Mouse (Mus musculus): ENCODE data around the gene Rbm45. TPM values are rescaled to one million over a fixed set of nuclear protein-coding genes. Genes with fewer than 3 reads are reported as not detected.

The Rbm45 gene
- total RNA-seq (2021) (10 to 100 TPM; 18.1 to 22.9 TPM), polyA plus RNA-seq (2012; rRNA removed) (6.9 and 11.4 TPM in 2 replicates)
- long read RNA-seq, transcript Rbm45-201 (10 exons, 1,898 nt) = major isoform, 11 of 14 reads
- long read RNA-seq, partial matches to known transcripts = 2 of 14 reads
- long read RNA-seq, other reads (novel, unspliced or antisense) = 1 of 14 reads

GRCm38 (mm10) chr2:76369821-76370655 lies at the start of gene Rbm45:
Gene Rbm45, plus strand, starts transcription at chr2:76369984.
- H3K9ac ChIP-seq (ENCODE audit: low read depth, low read length) = peak within 1 kb of the TSS; percentile 88
- H3K36me3 ChIP-seq (ENCODE audit: control insufficient read depth, insufficient read depth, low read length) = peaks cover 13% of the 10 kb centered on the region
- no peak for TF ChIP-seq EP300 (IDR thresholded peaks at IDR 0.05; ENCODE audit: insufficient read depth, low read depth, low read length)
- TF ChIP-seq POLR2A (IDR thresholded peaks at IDR 0.05; ENCODE audit: insufficient read depth, low read depth, low read length) = 0 out of 2 replicates have a peak, but pooled peaks have one; percentile 31
- peaks cover 6% of the 10 kb centered on the region; the same call in 1 of the 2 replicates for H3K79me2 ChIP-seq (replicated peaks; ENCODE audit: control insufficient read depth, insufficient read depth, low read length)
- no peaks in the 10 kb centered on the region for H3K27me3 ChIP-seq (ENCODE audit: control insufficient read depth, insufficient read depth, low read length)
- peak; percentile 88 to 91 for DNase-seq
- intact Hi-C loops (cut with DNase I) = loop anchor here (1.0 to 2.0 kb wide), 2 partner anchors 37 to 248 kb away; partner anchors contain the start of gene Osbpl6
- peak within 1 kb of the TSS; percentile 67 for H3K27ac ChIP-seq
- under 1% methylated on average over 61 of the region's 61 CpGs for WGBS
- H3K4me1 ChIP-seq (ENCODE audit: control insufficient read depth, insufficient read depth, low read length) = no peaks in the 10 kb centered on the region; the same call in 1 of the 2 replicates
- H3K4me3 ChIP-seq = peak within 1 kb of the TSS; percentile 96

GRCm38 (mm10) chr2:76320336-76320735 lies 49.4 kb upstream of the Rbm45 start:
- H3K79me2 ChIP-seq (replicated peaks; ENCODE audit: control insufficient read depth, insufficient read depth, low read length) = no peaks in the 10 kb centered on the region
- H3K27ac ChIP-seq = no peak overlapping the region
- H3K4me3 ChIP-seq = no peak overlapping the region
- no peak overlapping the region for H3K9ac ChIP-seq (ENCODE audit: low read depth, low read length)
- no peaks in the 10 kb centered on the region for H3K4me1 ChIP-seq (ENCODE audit: control insufficient read depth, insufficient read depth, low read length)
- TF ChIP-seq POLR2A (IDR thresholded peaks at IDR 0.05; ENCODE audit: insufficient read depth, low read depth, low read length) (no peak), CTCF (IDR thresholded peaks at IDR 0.05) (no peak), EP300 (IDR thresholded peaks at IDR 0.05; ENCODE audit: insufficient read depth, low read depth, low read length) (no peak)
- intact Hi-C loops (cut with DNase I) = no loop called here
- no peaks in the 10 kb centered on the region for H3K36me3 ChIP-seq (ENCODE audit: control insufficient read depth, insufficient read depth, low read length)
- no peak for DNase-seq
- 78% methylated on average over 6 of the region's 6 CpGs for WGBS
- H3K27me3 ChIP-seq (ENCODE audit: control insufficient read depth, insufficient read depth, low read length) = no peaks in the 10 kb centered on the region

GRCm38 (mm10) chr2:76323185-76323875 lies 46.5 kb upstream of the Rbm45 start:
- Histone ChIP-seq H3K4me1 (ENCODE audit: control insufficient read depth, insufficient read depth, low read length) (no peaks in the 10 kb centered on the region), H3K27me3 (ENCODE audit: control insufficient read depth, insufficient read depth, low read length) (no peaks in the 10 kb centered on the region), H3K79me2 (replicated peaks; ENCODE audit: control insufficient read depth, insufficient read depth, low read length) (no peaks in the 10 kb centered on the region), H3K36me3 (ENCODE audit: control insufficient read depth, insufficient read depth, low read length) (no peaks in the 10 kb centered on the region), H3K9ac (ENCODE audit: low read depth, low read length) (no peak overlapping the region), H3K4me3 (no peak overlapping the region), H3K27ac (no peak overlapping the region)
- WGBS = 76% methylated on average over 21 of the region's 21 CpGs
- intact Hi-C loops (cut with DNase I) = no loop called here
- DNase-seq = no peak
- TF ChIP-seq EP300 (IDR thresholded peaks at IDR 0.05; ENCODE audit: insufficient read depth, low read depth, low read length) (no peak), CTCF (IDR thresholded peaks at IDR 0.05) (no peak), POLR2A (IDR thresholded peaks at IDR 0.05; ENCODE audit: insufficient read depth, low read depth, low read length) (no peak)

GRCm38 (mm10) chr2:76324463-76324862 lies 45.3 kb upstream of the Rbm45 start:
- WGBS = 82% methylated on average over 5 of the region's 5 CpGs
- H3K4me3 ChIP-seq = no peak overlapping the region

GRCm38 (mm10) chr2:76326161-76326560 lies 43.6 kb upstream of the Rbm45 start:
- no peak overlapping the region for H3K4me3 ChIP-seq
- H3K36me3 ChIP-seq (ENCODE audit: control insufficient read depth, insufficient read depth, low read length) = no peaks in the 10 kb centered on the region
- no peaks in the 10 kb centered on the region for H3K27me3 ChIP-seq (ENCODE audit: control insufficient read depth, insufficient read depth, low read length)
- H3K79me2 ChIP-seq (replicated peaks; ENCODE audit: control insufficient read depth, insufficient read depth, low read length) = no peaks in the 10 kb centered on the region
- intact Hi-C loops (cut with DNase I) = no loop called here
- DNase-seq = no peak
- H3K9ac ChIP-seq (ENCODE audit: low read depth, low read length) = no peak overlapping the region
- no peaks in the 10 kb centered on the region for H3K4me1 ChIP-seq (ENCODE audit: control insufficient read depth, insufficient read depth, low read length)
- 84% methylated on average over 3 of the region's 3 CpGs for WGBS
- no peak overlapping the region for H3K27ac ChIP-seq
- TF ChIP-seq EP300 (IDR thresholded peaks at IDR 0.05; ENCODE audit: insufficient read depth, low read depth, low read length) (no peak), POLR2A (IDR thresholded peaks at IDR 0.05; ENCODE audit: insufficient read depth, low read depth, low read length) (no peak)

More at GRCm38 (mm10) chr2:76324463-76324862, 45.3 kb upstream of the Rbm45 start:
- H3K4me1 ChIP-seq (ENCODE audit: control insufficient read depth, insufficient read depth, low read length) = no peaks in the 10 kb centered on the region
- H3K27me3 ChIP-seq (ENCODE audit: control insufficient read depth, insufficient read depth, low read length) = no peaks in the 10 kb centered on the region
- no peak for DNase-seq
- H3K36me3 ChIP-seq (ENCODE audit: control insufficient read depth, insufficient read depth, low read length) = no peaks in the 10 kb centered on the region
- no peak overlapping the region for H3K9ac ChIP-seq (ENCODE audit: low read depth, low read length)
- no peaks in the 10 kb centered on the region for H3K79me2 ChIP-seq (replicated peaks; ENCODE audit: control insufficient read depth, insufficient read depth, low read length)
- intact Hi-C loops (cut with DNase I) = no loop called here
- H3K27ac ChIP-seq = no peak overlapping the region
- TF ChIP-seq CTCF (IDR thresholded peaks at IDR 0.05) (no peak), EP300 (IDR thresholded peaks at IDR 0.05; ENCODE audit: insufficient read depth, low read depth, low read length) (no peak), POLR2A (IDR thresholded peaks at IDR 0.05; ENCODE audit: insufficient read depth, low read depth, low read length) (no peak)

Data from heart, adult 2 months (tissue).